Mouse (Mus musculus): Measurements from ENCODE around the gene Atp2c2. TPM values are rescaled to one million over a fixed set of nuclear protein-coding genes. Genes with fewer than 3 reads are reported as not detected.

The Atp2c2 gene
- polyA plus RNA-seq, 1 experiment = not detected

- TF ChIP-seq GATA1 (IDR thresholded peaks at IDR 0.05; ENCODE audit: low read length) = no peak
Observed at GRCm38 (mm10) chr8:119722348-119722747, 22.5 kb downstream of the Atp2c2 start.

- no peak for TF ChIP-seq GATA1 (IDR thresholded peaks at IDR 0.05; ENCODE audit: low read length)
Observed at GRCm38 (mm10) chr8:119723676-119724075, 23.9 kb downstream of the Atp2c2 start.

DNA sequence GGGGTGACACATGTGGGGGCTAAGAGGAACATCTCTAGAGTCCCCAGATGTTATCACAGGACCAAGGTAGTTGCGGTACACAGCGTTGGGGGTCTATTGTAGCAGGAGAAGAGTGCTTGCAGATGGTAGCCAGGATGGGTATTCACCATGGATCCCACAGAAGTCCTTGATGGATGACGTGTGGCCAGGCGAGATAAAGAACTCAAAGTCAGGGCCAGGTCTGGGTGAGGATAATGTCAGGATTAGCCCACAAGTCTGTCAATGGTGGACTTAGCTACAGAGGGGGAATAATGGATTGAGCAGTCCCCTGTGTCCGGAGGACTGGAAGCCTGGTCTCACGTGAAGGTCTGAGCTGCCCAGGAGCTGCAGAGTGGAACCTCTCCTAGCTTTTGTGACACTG, 24.8 kb downstream of the Atp2c2 start:
- TF ChIP-seq GATA1 (IDR thresholded peaks at IDR 0.05; ENCODE audit: low read length) = no peak

- no peak for TF ChIP-seq GATA1 (IDR thresholded peaks at IDR 0.05; ENCODE audit: low read length)
Observed at GRCm38 (mm10) chr8:119727093-119727492, 27.3 kb downstream of the Atp2c2 start.

DNA sequence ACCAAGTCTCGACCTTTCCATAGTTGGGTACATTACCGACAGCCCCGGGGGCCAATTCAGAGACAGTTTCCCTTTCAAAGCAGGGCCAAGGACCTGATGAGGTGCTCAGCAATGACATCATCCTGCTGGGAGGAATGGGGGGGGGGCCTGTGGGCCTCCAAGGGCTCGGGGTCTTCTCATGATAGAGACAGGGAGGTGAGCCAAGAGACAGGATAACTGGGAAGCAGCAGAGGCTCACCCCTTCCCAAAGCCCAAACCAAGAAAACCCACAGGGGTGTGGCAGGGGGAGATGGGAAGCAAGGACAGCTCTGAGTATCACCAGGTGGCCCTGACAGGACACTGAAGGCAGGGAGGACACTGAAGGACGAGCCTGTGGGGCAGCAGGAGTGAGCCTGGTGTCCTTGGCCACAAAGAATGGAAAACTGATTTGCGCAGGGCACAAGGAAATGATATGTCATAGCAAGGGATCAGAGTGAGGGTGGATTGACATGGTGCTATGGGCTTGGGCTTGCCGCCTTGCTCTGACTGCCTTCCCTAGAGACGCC, 28.6 kb downstream of the Atp2c2 start:
- no peak for TF ChIP-seq GATA1 (IDR thresholded peaks at IDR 0.05; ENCODE audit: low read length)

DNA sequence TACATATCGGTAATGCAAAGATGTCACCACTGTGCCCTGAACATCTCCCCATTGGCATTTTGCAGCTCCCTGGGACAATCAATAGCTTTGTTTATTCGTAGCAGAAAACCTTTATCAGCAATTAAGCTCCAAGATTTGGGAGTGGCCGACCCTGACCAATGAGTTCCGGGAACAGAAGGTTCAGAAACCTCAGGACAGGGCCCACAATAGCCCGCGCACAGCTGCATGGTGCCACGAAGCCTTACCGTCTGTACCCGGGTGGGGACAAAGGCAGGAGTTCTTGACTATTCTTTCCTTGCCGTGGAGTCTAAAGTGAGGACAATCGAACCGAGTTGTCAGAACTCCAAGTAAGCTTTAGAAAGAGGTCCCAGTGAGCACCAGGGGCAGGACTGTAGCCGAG, 32.3 kb downstream of the Atp2c2 start:
- TF ChIP-seq GATA1 (IDR thresholded peaks at IDR 0.05; ENCODE audit: low read length) = no peak

- no peak for TF ChIP-seq GATA1 (IDR thresholded peaks at IDR 0.05; ENCODE audit: low read length)
Observed at GRCm38 (mm10) chr8:119736348-119736917, 36.6 kb downstream of the Atp2c2 start.

DNA sequence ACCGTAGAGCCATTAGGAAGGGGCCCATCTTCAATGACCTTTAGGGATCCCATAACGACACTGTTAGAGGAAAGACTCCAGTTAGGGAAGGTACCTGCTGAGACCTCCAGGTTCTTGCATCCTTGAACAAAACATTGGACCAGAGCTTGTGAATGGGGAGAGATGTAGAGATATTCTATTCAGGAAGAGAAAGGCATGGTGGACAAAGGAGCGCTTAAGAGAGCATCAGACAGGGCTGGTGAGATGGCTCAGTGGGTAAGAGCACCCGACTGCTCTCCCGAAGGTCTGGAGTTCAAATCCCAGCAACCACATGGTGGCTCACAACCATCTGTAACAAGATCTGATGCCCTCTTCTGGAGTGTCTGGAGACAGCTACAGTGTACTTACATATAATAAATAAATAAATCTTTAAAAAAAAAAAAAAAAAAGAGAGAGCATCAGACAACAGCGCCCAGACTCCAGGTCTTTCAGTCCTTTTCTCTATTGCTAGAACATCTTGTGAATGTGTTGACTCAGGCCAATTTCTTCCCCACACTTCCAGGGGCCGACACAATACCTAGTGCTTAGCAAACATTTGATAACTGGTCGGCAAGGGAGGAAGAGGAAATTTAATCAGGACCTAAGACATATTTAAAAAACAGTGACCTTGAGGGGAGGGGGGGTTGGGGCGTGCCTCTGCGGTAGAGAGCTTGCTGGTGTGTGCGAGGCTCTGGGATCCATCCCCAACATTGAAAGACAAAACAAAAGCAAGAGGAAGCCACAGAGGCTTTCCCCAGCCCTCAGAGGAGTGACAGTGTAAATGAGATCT, 37.5 kb downstream of the Atp2c2 start:
- TF ChIP-seq GATA1 (IDR thresholded peaks at IDR 0.05; ENCODE audit: low read length) = no peak

DNA sequence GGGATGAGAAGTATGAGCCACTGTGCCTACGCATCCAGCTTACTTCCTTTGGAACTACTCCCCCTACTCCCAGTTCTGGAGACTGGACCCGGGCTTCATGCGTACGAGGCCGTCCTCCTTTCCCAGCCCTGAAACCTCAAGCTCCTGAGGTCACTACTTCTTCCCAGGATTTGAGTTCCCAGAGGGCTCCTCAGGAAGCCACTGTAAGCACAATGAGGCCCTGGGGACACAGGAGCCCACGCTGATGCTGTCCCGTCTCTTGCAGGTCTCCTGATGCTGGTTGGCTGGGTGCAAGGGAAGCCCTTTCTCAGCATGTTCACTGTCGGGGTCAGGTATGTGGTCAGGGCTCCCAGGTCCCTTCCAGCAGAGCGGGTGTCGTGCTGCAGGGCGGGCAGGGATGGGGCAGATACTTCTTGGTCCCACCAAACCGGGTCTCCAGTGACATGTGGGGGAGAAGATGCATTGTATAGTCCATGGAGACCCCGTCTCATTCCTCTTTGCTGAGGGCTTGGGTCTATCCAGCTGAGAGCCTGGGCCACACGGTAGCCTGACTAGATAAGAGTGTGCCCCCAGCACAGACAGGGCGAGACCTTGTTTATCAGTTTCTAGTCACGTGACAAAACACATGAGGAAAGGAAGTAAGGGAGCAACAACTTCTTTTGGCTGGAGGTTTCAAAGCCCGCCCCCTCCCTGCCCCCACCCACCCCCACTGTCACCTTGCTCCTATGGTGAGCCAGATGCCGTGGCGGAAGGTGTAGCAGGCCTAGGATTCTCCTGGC, 38.5 kb downstream of the Atp2c2 start:
- no peak for TF ChIP-seq GATA1 (IDR thresholded peaks at IDR 0.05; ENCODE audit: low read length)

- no peak for TF ChIP-seq GATA1 (IDR thresholded peaks at IDR 0.05; ENCODE audit: low read length)
Observed at GRCm38 (mm10) chr8:119740634-119741033, 40.8 kb downstream of the Atp2c2 start.

- TF ChIP-seq GATA1 (IDR thresholded peaks at IDR 0.05; ENCODE audit: low read length) = no peak
Observed at GRCm38 (mm10) chr8:119742409-119742808, 42.6 kb downstream of the Atp2c2 start.

GRCm38 (mm10) chr8:119743291-119744026, 43.6 kb downstream of the Atp2c2 start:
- no peak for TF ChIP-seq GATA1 (IDR thresholded peaks at IDR 0.05; ENCODE audit: low read length)

DNA sequence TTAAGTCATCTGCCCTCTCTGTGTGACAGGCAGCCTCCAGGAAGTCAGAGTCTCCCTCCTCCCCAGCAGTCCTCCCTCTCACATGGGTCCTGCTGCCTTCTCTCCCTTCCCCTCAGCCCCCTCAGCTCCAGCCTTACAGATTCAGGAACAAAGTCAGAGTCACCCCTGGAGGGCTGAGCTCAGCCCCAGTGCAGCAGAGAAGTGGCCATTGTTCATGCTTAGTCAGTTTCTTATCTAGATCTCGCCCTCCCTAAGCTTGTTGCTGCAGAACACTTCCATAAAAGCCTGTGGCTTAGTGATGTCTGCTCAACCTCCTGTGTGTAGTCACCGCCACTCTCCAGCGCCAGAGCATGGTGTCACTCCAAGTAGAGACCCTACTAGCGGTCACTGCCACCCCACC, 44.8 kb downstream of the Atp2c2 start:
- TF ChIP-seq GATA1 (IDR thresholded peaks at IDR 0.05; ENCODE audit: low read length) = no peak

DNA sequence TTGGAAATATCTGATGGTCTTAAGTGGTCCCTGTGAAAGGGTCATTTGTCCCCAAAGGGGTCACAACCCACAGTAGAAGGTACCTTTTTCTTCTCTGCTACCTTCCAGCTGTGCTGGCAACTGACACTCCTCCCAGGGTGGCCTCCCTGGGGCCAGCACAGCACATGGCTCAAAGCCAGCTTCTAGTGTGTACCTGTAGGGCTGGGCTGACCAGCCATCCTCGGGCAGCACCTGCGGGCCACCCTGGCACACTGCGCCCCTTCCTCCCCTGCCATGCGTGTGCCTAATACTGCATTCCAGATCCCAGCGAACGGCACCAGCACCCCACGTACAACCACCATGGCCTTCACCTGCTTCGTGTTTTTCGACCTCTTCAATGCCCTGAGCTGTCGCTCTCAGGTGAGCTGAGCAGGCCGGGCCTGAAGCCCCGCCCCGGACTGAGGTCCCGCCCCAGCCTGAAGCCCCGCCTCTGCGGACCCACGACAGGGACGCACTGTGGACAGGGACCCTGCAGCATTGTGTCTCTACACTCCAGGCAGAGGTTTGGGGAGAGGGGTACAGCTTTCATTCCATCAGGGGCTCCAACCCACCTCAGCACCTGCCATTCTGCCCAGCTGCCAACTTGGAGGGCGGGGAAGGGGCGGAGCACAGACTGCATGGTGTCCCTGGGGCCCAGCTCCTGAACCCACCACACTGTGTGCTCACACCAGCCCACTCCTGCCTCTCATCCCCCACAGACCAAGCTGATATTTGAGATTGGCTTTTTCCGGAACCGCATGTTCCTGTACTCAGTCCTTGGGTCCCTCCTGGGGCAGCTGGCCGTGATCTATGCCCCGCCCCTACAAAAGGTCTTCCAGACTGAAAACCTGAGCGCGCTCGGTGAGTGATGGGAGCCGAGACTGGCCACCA, 55.7 kb downstream of the Atp2c2 start:
- TF ChIP-seq GATA1 (IDR thresholded peaks at IDR 0.05; ENCODE audit: low read length) = no peak

- TF ChIP-seq GATA1 (IDR thresholded peaks at IDR 0.05; ENCODE audit: low read length) = no peak
Observed at GRCm38 (mm10) chr8:119756147-119756461, 56.3 kb downstream of the Atp2c2 start.
